Mouse (Mus musculus): ENCODE results near the gene Dmc1. TPM values are rescaled to one million over a fixed set of nuclear protein-coding genes. Genes with fewer than 3 reads are reported as not detected.

The Dmc1 gene
- total RNA-seq, 2 experiments from 2014 or later = not detected

- DNase-seq = peak; percentile 84 to 89
These were observed 93.2 kb downstream of the Dmc1 start for GRCm38 (mm10) chr15:79511553-79512320.

Small RNAs within 50 kb of the gene (microRNA-seq; reads per million reads assigned to microRNA genes)
- 0 reads per million in 2 experiments for gene Gm27903

Other genes with a start within 250 kb of the Dmc1 start
- 10 to 100 TPM; 34.8 to 36.7 TPM for gene Tmem184b, start 201.5 kb downstream of the Dmc1 start, total RNA-seq (2021)
- gene Csnk1e, start 149.5 kb downstream of the Dmc1 start, total RNA-seq (2021) = 10 to 100 TPM; 40.2 to 44.3 TPM
- 1 to 10 TPM; 1.4 to 1.5 TPM for gene Kcnj4, start 99.9 kb downstream of the Dmc1 start, total RNA-seq (2021)
- gene Kdelr3, start 88.7 kb downstream of the Dmc1 start, total RNA-seq (2021) = 1 to 10 TPM; 3.3 to 4.3 TPM
- 10 to 100 TPM; 69.9 to 83.9 TPM for gene Ddx17, start 58.4 kb downstream of the Dmc1 start, total RNA-seq (2021)
- under 1 TPM; 0.37 to 0.77 TPM for gene Fam227a, start 53.8 kb upstream of the Dmc1 start, total RNA-seq (2021)
- 10 to 100 TPM; 18.7 to 23.6 TPM for gene Cby1, start 54.1 kb upstream of the Dmc1 start, total RNA-seq (2021)
- gene Tomm22, start 65.8 kb upstream of the Dmc1 start, total RNA-seq (2021) = 100 to 1,000 TPM; 112 to 126 TPM
- 10 to 100 TPM; 23.4 to 26.2 TPM for gene Josd1, start 82.8 kb upstream of the Dmc1 start, total RNA-seq (2021)
- gene Gtpbp1, start 85.7 kb upstream of the Dmc1 start, total RNA-seq (2021) = 10 to 100 TPM; 26.0 to 28.8 TPM
- 10 to 100 TPM; 79.1 to 89.1 TPM for gene Sun2, start 137.4 kb upstream of the Dmc1 start, total RNA-seq (2021)
- 10 to 100 TPM; 16.9 to 22.0 TPM for gene Dnal4, start 172.7 kb upstream of the Dmc1 start, total RNA-seq (2021)
- gene Nptxr, start 199.7 kb upstream of the Dmc1 start, total RNA-seq (2021) = 1 to 10 TPM; 1.4 to 1.5 TPM
- gene Npcd, start 229.1 kb upstream of the Dmc1 start, total RNA-seq (2021) = 1 to 10 TPM in 1 of 2 experiments, not detected in 1; 1.0 TPM
- 10 to 100 TPM; 17.2 to 18.2 TPM for gene Cbx6, start 229.6 kb upstream of the Dmc1 start, total RNA-seq (2021)